Mouse (Mus musculus) kidney, postnatal 14 days (tissue): ENCODE data around the gene Rpl7l1.
A peak's percentile ranks its signal among the peaks of the same experiment; 100 is the strongest.
"Not testable (repeated sequence)": the region's sequence is repeated elsewhere in the genome, so short reads cannot be mapped to it uniquely, and the experiment has no call there.

Experiments used
- DNase-seq: peaks from one replicate; pipeline ENCODE4 v3.0.0; 2022; ENCODE audit warnings: mixed read lengths

Rpl7l1 gene

DNA sequence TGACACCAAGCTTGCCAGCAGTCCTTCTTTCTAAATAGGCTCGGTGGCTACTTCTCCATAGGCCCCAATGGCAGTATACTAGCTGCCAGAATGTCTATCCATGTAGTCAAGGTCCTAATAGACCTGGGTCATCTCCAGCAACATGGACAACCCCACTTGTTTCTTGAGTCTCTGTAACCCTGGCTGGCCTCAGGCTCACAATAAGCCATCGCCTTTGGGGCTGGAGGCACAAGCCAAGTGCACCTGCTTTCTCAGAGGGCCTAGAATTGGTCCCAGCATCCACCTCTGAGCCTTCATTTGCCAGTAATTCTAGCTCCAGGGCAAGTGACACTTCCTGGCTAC is 8.4 kb downstream of the Rpl7l1 start:
- no peak for DNase-seq

DNA sequence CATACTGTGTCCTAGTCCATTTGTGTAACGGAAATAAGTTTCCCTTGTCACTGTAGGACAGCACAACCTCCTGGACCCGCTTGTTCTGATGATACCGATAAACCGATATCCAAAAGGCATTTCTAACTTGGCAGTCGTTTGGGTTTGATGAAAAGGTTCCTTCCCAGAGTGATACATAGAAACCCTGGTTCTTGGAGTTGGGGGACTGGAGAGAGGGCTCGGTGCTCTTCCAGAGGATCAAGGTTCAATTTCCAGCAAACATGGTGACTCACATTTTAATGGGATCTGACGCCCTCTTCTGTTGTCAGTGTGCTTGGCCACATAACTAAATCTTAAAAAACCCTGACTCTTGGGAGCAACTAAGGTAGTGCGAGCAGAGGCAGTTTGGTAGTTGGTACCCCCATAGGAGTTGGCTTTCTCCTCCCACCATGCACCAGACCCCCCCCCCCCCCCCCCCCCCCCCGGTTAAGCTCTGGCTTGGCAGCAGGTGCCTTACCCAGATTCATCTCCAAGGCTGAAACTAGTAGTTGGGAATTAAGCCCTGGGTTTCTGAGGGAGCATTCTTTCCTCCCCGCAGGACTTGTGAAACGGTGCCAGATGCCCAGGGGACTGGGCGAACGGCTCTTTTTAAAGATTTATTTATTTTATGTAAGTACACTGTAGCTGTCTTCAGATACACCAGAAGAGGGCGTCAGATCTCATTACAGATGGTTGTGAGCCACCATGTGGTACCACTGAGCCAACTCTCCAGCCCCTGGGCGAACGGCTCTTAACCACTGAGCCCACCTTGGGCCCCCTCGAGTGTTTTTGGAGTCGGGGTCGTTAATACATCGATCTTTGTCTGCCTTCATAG is 9.0 kb downstream of the Rpl7l1 start:
- DNase-seq = peak; percentile 15

DNA sequence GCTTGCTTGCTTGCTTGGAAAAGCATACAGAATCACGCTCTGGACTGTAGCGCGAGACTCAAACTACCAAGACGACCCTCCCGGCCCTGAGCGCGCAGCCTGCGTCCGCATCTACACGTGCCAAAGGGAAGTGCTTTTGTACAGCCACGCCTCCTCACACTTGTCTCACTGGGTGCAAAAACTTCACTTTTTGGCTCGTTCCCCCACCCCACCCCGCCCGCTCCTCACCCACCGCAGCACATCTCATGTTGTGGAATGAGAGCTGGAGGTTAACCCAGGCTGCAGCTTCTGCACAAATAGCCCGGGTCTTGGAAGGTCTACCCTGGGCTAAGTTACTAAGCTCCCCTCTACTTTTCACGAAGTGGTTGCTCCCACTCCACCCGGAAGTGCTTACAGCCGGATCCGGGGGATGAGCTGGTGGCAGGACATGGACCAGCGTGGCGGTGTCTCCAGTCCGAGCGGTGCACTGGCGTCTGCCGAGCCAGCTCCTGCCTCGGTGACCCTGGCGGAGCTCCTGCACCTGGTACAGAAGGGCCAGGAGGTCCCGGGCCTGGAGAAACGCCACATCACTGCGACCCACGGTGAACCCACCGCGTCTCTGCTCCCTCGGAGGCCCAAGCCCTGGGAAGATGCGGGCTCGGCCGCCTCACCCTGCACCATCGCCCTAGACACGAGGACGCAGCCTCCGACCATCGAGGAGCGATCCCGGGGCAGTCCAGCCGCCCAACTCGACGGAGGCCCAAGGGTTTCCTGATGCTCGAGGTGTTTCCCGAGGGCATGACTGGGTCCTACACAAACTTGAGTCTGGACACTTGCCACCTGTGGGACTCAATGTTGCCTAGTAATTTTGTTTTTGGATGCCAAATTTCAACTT is 9.8 kb downstream of the Rpl7l1 start, which contains the start of gene 2310039H08Rik:
Gene 2310039H08Rik, plus strand, starts transcription at position 232 of the 874 bp plus-strand sequence.
- peak; percentile 88 for DNase-seq

DNA sequence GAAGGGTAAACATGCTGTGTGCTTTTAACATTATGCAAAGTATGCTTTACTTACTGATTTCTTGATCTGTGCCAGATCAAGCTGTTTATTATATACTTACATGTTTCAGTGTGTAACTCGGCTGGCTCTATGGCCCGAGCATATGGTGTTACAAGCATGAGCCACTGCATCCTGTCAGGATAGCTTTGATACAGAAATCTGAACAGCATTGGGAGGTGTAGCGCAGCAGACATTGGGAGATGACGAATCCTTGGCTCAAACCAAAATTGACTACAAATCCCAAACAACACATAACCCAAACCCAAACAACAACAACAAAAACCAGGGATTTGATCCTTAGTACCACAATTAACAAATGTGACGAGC is 10.5 kb downstream of the Rpl7l1 start:
- DNase-seq = no peak

DNA sequence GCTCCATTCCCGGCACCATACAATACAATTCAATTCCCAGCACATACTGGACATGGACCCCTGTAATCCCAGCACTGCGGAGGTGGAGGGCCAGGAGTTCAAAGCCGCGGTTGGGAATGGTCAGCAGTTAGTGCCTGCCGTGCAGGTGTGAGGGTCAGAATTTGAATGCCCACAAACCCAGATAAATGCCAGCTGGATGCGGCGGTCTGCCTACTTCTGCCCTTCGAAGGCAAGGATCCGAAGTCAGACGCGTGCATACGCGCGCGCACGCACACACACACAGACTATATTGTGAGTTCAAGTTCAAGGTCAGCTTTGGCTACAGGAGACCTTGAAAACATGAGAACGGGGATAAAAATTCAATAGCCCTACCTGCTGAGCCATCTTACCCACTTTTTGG is 10.9 kb downstream of the Rpl7l1 start:
- DNase-seq = peak; percentile 20

DNA sequence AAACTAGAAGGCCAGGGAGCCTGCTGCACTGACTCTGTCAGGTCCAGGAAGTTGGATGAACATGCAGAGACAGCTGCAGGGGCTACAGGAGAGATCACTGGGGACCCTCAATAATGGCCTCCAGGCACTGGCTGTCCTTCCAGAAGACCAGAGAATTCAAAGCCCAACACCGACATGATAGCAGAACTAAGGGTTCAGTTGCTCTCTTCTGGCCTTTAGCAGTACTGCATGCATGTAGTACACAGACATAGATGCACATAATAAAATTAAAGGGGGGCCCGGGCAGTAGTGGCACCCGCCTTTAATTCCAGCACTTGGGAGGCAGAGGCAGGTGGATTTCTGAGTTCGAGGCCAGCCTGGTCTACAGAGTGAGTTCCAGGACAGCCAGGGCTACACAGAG is 11.4 kb downstream of the Rpl7l1 start:
- DNase-seq = no peak

DNA sequence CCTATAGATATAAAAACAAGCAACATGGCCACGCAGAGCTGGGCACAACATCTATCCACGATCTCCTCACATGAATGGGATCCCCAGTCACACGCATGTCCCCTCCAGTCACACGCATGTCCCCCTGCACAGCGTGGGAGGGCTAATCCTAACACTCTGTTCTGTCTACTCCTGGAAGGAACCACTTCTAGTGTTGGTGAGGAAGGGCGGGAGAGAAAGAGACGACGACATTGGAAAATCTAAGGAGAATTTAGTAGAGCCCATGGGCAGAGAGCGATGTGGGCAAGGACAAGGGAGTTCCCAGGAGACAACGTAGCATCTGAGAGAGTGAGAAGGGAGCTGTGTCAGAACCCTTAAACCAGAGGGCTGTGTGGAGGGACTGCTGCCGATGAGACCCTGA is 11.9 kb downstream of the Rpl7l1 start:
- no peak for DNase-seq

DNA sequence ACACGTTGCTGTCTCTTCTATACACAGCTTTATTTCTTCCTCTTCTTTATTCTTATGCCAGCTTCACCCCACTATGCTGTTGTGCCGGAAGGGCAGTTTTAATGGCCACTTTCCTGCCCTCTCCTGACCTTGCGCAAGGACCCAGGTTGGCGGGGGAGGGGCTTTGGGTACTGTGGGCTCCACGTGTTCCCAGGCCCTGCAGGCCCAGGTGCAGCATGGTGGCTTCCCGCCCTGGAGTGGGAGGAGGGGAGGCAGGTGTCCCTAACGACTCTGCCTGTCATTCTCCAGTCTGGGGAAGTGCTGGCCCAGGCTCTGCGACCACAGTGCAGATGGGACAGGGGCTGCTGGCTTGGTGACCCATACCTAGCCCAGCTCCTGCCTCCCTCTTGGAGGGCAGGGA is 14.6 kb downstream of the Rpl7l1 start:
- peak; percentile 34 for DNase-seq

DNA sequence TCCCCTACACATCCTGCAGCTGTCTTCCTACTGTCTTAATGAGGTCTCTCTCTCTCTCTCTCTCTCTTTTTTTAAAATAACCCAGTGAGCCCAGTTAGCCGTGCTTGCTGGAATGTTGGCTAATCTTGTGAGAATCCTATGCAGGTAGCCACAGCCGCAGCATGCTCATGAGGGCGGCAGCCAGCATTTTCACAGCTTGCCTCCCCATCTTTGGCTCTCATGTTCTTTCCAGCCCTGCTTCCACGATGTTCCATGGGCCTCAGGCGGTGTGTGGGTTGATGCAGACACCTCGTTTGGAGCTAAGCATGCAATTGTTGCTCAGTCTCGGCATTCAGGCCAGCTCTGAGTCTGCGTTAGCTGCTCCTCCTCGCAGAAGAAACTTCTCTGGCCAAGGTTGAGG is 17.6 kb downstream of the Rpl7l1 start:
- not testable (repeated sequence) for DNase-seq

DNA sequence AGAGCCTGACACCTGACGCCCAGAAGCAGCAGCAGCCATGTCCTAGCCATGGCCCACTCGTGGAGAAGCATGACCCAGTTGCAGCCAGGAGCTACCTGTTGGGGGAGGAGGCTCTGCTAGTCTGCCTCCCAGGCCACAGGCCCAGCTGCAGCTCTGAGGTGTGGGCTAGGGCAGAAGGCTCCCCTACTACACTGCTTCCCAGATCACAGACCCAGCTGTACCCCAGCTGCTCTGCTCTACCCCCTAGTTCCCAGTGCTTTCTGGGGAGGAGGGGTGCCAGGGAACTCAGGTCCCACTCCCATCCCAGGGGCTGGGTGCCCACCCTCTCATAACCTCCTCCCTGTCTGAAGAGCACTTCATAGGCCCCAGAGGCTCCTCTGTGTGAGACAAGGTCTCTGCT is 18.9 kb downstream of the Rpl7l1 start, which contains the start of gene Ptcra:
Gene Ptcra, minus strand, starts transcription at position 169 of the 400 bp plus-strand sequence.
- no peak for DNase-seq

DNA sequence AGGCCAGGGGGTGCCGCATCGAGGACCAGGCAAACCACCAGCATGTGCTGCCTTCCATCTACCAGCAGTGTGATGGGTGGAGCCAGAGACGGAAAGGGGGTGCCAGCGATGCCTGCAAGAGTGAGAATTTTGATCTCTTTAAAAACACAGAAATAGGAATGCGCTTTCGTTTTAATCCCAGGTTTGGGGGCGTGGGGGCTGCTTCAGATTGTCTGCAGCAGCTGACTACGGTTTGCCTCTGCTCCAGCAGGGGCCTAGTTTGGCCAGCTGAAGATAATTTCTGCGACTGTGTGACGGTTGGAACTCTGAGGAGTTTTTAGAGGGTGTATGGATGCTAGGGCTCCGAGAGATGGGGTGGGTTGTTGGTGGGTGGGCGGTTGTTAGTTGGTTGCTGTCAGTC is 23.7 kb downstream of the Rpl7l1 start:
- no peak for DNase-seq

DNA sequence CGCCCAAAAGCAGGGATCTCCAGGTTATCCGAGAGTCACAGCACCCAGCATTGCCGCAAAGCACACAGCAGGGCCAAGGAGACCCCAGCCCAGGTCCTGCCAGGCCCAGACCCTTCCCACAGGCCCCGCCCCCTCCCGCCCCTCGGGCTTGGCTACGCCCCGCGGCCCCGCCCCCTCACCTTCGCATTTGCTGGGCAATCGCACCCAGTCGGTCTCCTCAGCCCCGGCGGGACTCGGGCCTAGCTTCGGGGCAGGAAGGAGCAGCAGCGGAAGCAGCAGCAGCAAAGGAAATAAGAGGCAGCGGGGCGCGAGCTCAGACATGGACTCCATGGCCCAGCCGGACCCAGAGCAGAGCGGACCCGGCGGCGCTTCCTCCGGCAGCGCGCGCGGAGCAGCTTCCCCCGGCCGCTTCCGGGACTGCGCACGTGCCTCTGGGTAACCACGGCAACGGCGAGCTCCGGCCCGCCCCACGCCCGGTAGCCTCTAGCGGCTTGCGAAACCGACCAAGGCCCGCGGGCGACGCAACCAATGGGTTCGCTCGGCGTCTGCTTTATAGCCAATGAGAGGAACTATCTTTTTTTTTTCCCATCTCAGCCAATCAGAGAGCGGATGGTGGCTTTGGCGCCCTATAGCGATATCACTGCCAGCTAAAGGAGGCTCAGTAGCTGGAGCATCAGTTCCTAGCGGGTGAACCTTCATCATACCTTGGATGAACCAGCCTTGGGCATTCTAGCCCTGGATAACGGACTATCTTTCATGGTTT is 30.5 kb downstream of the Rpl7l1 start, which contains the start of gene Cnpy3:
Gene Cnpy3, minus strand, starts transcription at position 421 of the 763 bp plus-strand sequence.
- DNase-seq = peak; percentile 99

DNA sequence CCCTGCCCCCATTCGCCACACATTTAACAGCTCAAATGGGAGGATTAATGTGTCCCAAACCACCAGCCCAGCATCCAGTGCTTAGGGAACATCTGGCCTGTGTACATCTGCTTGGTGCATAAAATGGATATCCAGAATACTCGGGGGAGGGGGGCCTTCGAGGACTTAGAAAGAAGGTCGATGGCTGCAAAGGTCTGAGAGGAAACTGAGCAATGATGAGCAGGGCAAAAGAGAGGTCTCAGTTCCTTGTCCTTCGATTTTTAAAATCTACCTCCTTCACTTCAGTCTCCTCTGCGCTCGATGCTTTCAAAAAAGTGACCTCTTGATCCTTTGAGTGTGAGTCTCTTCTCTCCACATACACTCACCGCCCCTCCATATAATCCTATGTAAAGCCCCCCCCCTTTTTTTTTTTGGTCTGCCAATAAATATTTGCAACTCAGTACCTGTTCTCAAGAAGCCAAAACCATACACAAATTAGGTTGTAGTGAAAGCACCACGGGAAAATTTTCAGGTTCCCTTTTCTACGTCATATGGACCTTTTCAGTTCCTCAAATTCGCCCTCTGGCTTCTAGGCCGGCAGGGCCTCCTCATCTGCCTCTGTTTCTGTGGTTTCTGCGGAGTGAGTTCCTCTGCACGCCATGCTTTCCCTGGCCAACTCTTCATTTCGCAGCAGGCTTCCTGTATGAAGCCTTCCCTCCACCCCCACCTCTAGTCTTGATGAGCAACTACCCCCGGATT is 31.2 kb downstream of the Rpl7l1 start:
- no peak for DNase-seq

DNA sequence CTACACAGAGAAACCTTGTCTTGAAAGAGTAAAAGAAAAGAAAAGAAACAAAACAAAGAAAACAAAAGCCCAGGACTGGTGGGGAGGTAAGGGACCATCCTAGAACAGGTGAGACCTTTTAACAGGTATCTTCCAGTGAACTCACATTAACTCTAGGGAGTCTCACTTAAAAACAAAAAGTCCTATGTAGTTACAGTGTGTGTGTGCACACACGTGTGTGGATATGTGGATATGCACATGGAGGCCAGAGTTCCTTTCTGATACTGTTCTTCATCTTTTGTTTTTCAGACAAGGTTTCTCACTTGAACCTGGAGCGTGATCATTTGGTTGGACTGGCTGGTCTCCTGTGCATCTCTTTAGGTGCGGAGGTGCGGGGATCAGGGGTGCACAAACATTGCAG is 31.9 kb downstream of the Rpl7l1 start:
- DNase-seq = no peak

DNA sequence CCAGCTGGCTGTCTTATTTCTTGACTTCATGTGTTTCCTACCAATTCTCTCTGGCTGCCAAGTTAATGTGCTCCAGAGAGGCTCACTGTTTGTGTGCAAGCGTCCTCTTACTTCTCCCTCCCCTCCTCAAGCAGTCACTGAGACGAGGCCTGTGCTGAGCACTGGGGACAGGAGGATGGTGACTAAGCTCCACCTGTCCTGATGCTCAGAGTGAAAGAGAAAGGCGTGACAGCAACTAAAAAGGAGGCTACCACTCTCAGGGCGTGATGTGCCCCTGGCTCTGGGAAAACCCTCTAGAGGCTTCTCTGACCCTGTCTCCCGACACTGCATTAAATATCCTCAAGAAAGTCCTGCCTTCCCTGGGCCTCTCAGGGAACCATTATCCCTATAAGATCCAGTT is 33.2 kb downstream of the Rpl7l1 start:
- DNase-seq = no peak

DNA sequence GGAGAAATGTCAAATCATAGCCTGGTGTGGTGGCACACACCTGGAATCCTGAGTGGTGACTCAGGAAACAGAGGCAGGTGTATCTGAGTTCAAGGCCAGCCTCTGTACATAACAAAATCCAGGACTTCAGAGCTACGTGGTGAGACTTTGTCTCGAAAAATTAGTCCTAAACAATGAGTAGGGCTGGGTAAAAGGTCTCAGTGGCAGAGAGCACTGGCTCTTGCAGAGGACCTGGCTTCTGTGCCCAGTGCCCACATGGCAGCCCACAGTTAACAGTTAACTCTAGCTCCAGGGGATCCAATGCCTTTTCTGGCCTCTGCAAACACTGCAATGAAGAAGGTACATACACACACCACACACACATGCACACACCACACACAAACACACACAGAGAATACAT is 34.7 kb downstream of the Rpl7l1 start:
- DNase-seq = no peak

DNA sequence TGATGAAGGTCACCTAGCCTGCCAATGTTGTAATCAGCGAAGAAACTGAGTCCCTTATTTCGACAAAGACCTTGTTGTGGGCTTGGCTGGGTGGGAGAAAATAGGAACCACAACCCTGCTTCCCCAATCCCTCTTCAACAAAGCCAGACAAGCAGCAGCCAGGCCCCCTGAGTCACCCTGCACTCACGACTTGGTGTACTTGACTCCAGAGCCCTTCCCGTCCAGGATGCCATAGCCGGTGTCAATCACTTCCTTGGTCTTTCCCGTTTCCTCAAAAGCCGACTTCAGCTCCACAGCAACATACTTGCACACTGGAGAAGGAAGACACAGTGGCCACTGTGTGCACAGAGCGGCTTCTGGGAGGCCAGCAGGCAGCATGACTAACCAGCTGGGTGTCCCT is 35.2 kb downstream of the Rpl7l1 start:
- no peak for DNase-seq

DNA sequence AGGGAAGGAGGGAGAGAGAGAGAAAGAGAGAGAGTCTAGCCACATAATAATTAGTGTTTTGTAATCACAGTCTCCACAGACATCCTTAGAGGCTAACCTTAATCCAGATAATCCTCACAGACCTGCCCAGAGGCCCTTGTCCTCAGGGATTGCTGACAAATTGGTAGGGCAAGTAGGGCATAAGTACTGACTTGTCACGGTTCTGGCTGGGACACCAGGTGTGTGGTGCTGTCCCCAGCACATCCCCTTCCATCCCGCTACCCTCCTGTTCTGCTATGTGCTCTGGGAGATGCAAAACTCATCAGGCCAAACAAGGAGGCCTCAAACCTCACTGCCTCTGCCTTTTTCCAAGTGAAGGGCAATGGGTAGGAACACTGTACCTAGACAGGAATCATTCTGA is 37.0 kb downstream of the Rpl7l1 start:
- DNase-seq = no peak

DNA sequence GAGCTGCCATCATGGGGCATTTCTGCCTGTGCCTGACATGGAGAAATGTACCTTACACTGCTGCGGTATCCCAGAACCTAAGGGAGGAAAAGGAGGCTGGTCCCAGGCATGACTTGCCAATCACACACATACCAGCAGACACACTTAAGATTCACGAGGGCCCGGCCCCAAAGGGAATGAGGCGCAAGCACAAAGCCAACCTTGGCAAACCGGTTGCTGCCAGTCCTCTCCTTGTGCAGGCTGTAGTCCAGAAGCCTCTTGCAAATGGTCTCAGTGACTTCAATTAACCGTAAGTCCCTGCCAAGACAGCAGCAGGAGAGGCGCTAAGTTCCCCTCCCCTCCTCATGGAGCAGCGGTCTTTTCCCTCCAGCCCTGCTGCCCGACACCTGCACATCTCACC is 39.5 kb downstream of the Rpl7l1 start:
- no peak for DNase-seq

DNA sequence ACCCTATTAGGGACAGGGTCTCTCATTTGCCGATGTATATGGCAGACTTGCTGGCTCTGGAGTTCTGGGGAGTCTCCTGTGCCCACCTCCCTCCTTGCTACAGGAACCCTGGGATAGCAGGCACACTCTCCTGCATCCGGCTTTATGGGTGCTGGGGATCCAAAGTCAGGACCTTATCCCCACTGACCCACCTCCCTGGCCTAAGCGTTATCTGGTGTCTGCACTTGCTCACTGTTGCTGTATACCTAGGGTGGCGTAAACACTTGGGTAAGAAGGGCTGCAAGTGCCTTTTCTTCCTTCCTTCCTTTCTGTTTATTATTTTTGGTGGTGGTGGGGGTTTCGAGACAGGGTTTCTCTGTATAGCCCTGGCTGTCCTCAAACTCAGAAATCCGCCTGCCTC is 41.2 kb downstream of the Rpl7l1 start:
- DNase-seq = no peak

DNA sequence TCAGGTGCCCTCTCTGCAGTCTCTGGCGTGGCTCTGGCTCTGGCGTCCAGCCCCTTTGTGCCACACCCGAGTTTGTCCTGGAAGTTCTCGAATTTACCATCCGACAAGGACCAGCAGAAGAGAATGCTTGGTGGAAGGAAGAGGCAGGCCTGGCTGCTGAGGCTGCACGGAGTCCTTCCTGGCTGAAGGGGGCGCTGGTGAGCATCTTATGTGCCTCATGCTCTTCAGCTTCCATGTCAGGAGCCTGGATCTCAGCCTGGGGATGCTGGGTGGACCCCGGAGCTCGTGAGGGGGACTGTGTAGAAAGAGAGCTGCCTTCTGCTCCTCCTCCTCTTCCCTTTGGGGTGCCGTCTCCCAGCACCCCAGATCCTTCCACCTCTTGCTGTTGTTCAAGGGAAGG is 46.3 kb downstream of the Rpl7l1 start:
- no peak for DNase-seq

DNA sequence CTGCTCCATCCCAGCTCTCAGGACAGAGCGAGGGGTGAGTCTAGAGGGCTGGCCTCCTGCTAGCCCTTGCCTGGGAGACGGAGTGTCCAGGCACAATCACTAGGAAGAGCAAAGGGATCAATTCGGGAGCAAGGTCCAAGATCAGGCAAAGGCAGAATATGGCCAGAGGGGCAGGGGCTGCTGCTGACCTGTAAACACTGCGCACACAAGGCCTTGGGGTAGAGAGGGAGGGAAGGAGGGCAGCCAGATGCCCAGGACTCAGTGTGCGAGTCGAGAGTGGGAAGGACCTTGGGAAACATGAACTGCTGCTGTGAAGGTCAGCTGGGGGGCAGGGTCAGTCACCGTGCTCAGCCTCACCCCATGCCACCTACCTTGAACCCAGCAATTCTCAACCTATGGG is 47.2 kb downstream of the Rpl7l1 start:
- DNase-seq = no peak

DNA sequence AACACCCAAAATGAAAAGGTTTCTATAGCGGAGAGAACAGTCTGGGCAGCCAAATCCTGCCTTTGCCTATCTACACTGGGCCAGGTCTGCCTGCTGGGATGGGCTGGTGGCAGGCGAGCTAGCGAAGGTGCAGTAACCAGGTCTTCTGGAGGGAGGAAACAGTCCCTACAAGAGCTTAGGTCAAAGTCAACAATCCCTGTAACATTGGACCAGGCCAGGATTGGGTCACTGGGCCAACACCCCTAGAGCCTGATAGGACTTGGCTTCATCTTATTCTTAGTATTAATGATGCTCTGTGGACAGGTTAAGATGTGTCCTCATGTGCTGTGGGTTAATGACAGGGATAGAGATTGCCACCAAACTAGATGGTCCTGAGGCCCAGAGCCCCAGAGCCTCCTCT is 48.4 kb downstream of the Rpl7l1 start:
- no peak for DNase-seq
